Mouse (Mus musculus) MEL (cell line): ENCODE results near the gene Grb2. TPM values are rescaled to one million over a fixed set of nuclear protein-coding genes. Genes with fewer than 3 reads are reported as not detected.
A peak's percentile ranks its signal among the peaks of the same experiment; 100 is the strongest.

Experiments used
- DNase-seq: peaks from one replicate; pipeline ENCODE4 v3.0.0; 2011; ENCODE audit warnings: low read depth, low spot score
- H3K27ac ChIP-seq: 2 replicates; pipeline ENCODE4 v1.5.1; 2012; ENCODE audit warnings: low read depth, mild to moderate bottlenecking, control low read depth, low read length, moderate library complexity; ENCODE audit not compliant: control insufficient read depth
- H3K27me3 ChIP-seq, 2 experiments: fragments of 150-350 bp in 1 of 2; sonication (generic) in 1 of 2; 2 replicates each; pipeline ENCODE4 v1.6.1; 2012; ENCODE audit warnings: low read length in 2 of 2, mild to moderate bottlenecking in 2 of 2, improper control_type of control experiment in 1 of 2, moderate library complexity in 1 of 2; ENCODE audit not compliant: insufficient read depth in 2 of 2, control insufficient read depth in 1 of 2
- H3K36me3 ChIP-seq, 2 experiments: 2 replicates each; pipeline ENCODE4 v1.6.1; 2012 to 2014; ENCODE audit warnings: low read length in 2 of 2, improper control_type of control experiment in 1 of 2, inconsistent platforms in 1 of 2, mild to moderate bottlenecking in 1 of 2; ENCODE audit not compliant: insufficient read depth in 2 of 2, control insufficient read depth in 1 of 2
- H3K4me1 ChIP-seq, 2 experiments: fragments of 150-350 bp in 1 of 2; sonication (generic) in 1 of 2; 2 replicates each; pipeline ENCODE4 v1.6.1; 2012; ENCODE audit warnings: low read length in 2 of 2, improper control_type of control experiment in 1 of 2, mild to moderate bottlenecking in 1 of 2; ENCODE audit not compliant: insufficient read depth in 2 of 2, control insufficient read depth in 1 of 2
- H3K4me3 ChIP-seq, 2 experiments: fragments of 150-350 bp in 1 of 2; sonication (generic) in 1 of 2; 2 replicates each; pipeline ENCODE4 v1.5.1; 2012; ENCODE audit warnings: low read depth in 2 of 2, low read length in 2 of 2, mild to moderate bottlenecking in 2 of 2, moderate library complexity in 2 of 2, control low read depth in 1 of 2, improper control_type of control experiment in 1 of 2; ENCODE audit not compliant: control insufficient read depth in 1 of 2, insufficient read depth in 1 of 2
- H3K79me2 ChIP-seq: 2 replicates; pipeline ENCODE4 v1.6.1; 2012; ENCODE audit warnings: mild to moderate bottlenecking, low read length, moderate library complexity; ENCODE audit not compliant: control insufficient read depth, poor library complexity, insufficient read depth
- H3K9ac ChIP-seq: 2 replicates; pipeline ENCODE4 v1.6.1; 2012; ENCODE audit warnings: low read depth, mild to moderate bottlenecking, control low read depth, low read length, moderate library complexity; ENCODE audit not compliant: control insufficient read depth, poor library complexity, severe bottlenecking
- H3K9me3 ChIP-seq: fragments of 150-350 bp; sonication (generic); replicated peaks from 2 replicates; pipeline ENCODE4 v1.6.1; 2012; ENCODE audit warnings: mild to moderate bottlenecking, low read length, improper control_type of control experiment, moderate library complexity; ENCODE audit not compliant: insufficient read depth
- BHLHE40 ChIP-seq: IDR thresholded peaks from 2 replicates; pipeline ENCODE4 v1.6.1; 2012; ENCODE audit warnings: low read depth, mild to moderate bottlenecking, inconsistent platforms, low read length, improper control_type of control experiment, borderline replicate concordance
- CHD1 ChIP-seq: IDR thresholded peaks from 2 replicates; pipeline ENCODE4 v1.6.1; 2012; ENCODE audit warnings: low read depth, mild to moderate bottlenecking, inconsistent platforms, low read length, improper control_type of control experiment
- CHD2 ChIP-seq: IDR thresholded peaks from 2 replicates; pipeline ENCODE4 v1.6.1; 2011; ENCODE audit warnings: low read length, improper control_type of control experiment
- CTCF ChIP-seq, 3 experiments: IDR thresholded peaks in 2 of 3; conservative IDR thresholded peaks in 1 of 3; 2 replicates each; pipeline ENCODE4 v1.5.1; 2011 to 2012; ENCODE audit warnings: low read length in 3 of 3, low read depth in 2 of 3, mild to moderate bottlenecking in 2 of 3, improper control_type of control experiment in 1 of 3, inconsistent platforms in 1 of 3, mixed read lengths in 1 of 3, moderate library complexity in 1 of 3; ENCODE audit not compliant: control insufficient read depth in 1 of 3, insufficient read depth in 1 of 3, poor library complexity in 1 of 3, severe bottlenecking in 1 of 3
- E2F4 ChIP-seq: IDR thresholded peaks from 2 replicates; pipeline ENCODE4 v1.6.1; 2011; ENCODE audit warnings: low read depth, low read length, improper control_type of control experiment, borderline replicate concordance
- ELF1 ChIP-seq: IDR thresholded peaks from 2 replicates; pipeline ENCODE4 v1.6.1; 2014; ENCODE audit warnings: low read depth, mild to moderate bottlenecking, inconsistent platforms, low read length, improper control_type of control experiment, moderate library complexity
- ETS1 ChIP-seq: IDR thresholded peaks from 2 replicates; pipeline ENCODE4 v1.6.1; 2012; ENCODE audit warnings: low read depth, mild to moderate bottlenecking, inconsistent platforms, low read length, improper control_type of control experiment, moderate library complexity
- GABPA ChIP-seq: IDR thresholded peaks from 2 replicates; pipeline ENCODE4 v1.6.1; 2012; ENCODE audit warnings: low read depth, mild to moderate bottlenecking, inconsistent platforms, low read length, improper control_type of control experiment, moderate library complexity
- GATA1 ChIP-seq: IDR thresholded peaks from 2 replicates; pipeline ENCODE4 v1.6.1; 2011; ENCODE audit warnings: low read depth, low read length, improper control_type of control experiment
- HCFC1 ChIP-seq: IDR thresholded peaks from 2 replicates; pipeline ENCODE4 v1.6.1; 2012; ENCODE audit warnings: low read depth, mild to moderate bottlenecking, inconsistent platforms, low read length, improper control_type of control experiment, moderate library complexity
- JUND ChIP-seq: IDR thresholded peaks from 2 replicates; pipeline ENCODE4 v1.6.1; 2011; ENCODE audit warnings: low read depth, mild to moderate bottlenecking, improper control_type of control experiment, low read length
- KAT2A ChIP-seq: conservative IDR thresholded peaks from 2 replicates; pipeline ENCODE4 v1.6.1; 2012; ENCODE audit warnings: low read depth, low read length, improper control_type of control experiment, inconsistent platforms
- MAFK ChIP-seq: IDR thresholded peaks from 2 replicates; pipeline ENCODE4 v1.6.1; 2011; ENCODE audit warnings: low read depth, mild to moderate bottlenecking, low read length, improper control_type of control experiment, borderline replicate concordance
- MAX ChIP-seq: IDR thresholded peaks from 2 replicates; pipeline ENCODE4 v1.6.1; 2011; ENCODE audit warnings: low read length, improper control_type of control experiment
- MAZ ChIP-seq: IDR thresholded peaks from 2 replicates; pipeline ENCODE4 v1.6.1; 2012; ENCODE audit warnings: low read depth, mild to moderate bottlenecking, inconsistent platforms, low read length, improper control_type of control experiment
- MEF2A ChIP-seq: IDR thresholded peaks from 2 replicates; pipeline ENCODE4 v1.6.1; 2014; ENCODE audit warnings: low read depth, mild to moderate bottlenecking, inconsistent platforms, low read length, improper control_type of control experiment; ENCODE audit not compliant: poor library complexity, insufficient replicate concordance, severe bottlenecking; ENCODE audit errors: extremely low read depth
- MXI1 ChIP-seq: IDR thresholded peaks from 2 replicates; pipeline ENCODE4 v1.6.1; 2011; ENCODE audit warnings: mild to moderate bottlenecking, low read depth, low read length, improper control_type of control experiment
- MYB ChIP-seq: IDR thresholded peaks from 2 replicates; pipeline ENCODE4 v1.6.1; 2011; ENCODE audit warnings: mild to moderate bottlenecking, low read depth, low read length, improper control_type of control experiment
- MYC ChIP-seq: IDR thresholded peaks from 2 replicates; pipeline ENCODE4 v1.6.1; 2011; ENCODE audit warnings: low read depth, mild to moderate bottlenecking, low read length, improper control_type of control experiment, moderate library complexity
- NELFE ChIP-seq: IDR thresholded peaks from 2 replicates; pipeline ENCODE4 v1.6.1; 2011; ENCODE audit warnings: low read depth, low read length, improper control_type of control experiment
- NRF1 ChIP-seq: IDR thresholded peaks from 2 replicates; pipeline ENCODE4 v1.6.1; 2014; ENCODE audit warnings: low read depth, mild to moderate bottlenecking, inconsistent platforms, low read length, improper control_type of control experiment, moderate library complexity; ENCODE audit not compliant: poor library complexity, insufficient read depth, severe bottlenecking
- POLR2A ChIP-seq, 2 experiments: IDR thresholded peaks; 2 replicates each; pipeline ENCODE4 v1.6.1; 2011 to 2012; ENCODE audit warnings: low read length in 2 of 2, mild to moderate bottlenecking in 2 of 2, control low read depth in 1 of 2, improper control_type of control experiment in 1 of 2, low read depth in 1 of 2, moderate library complexity in 1 of 2; ENCODE audit not compliant: control insufficient read depth in 1 of 2, insufficient read depth in 1 of 2, poor library complexity in 1 of 2
- POLR2AphosphoS2 ChIP-seq: IDR thresholded peaks from 2 replicates; pipeline ENCODE4 v1.6.1; 2011; ENCODE audit warnings: low read length, improper control_type of control experiment
- POLR2AphosphoS5 ChIP-seq: IDR thresholded peaks from 2 replicates; pipeline ENCODE4 v1.6.1; 2012; ENCODE audit warnings: low read depth, borderline replicate concordance, mild to moderate bottlenecking, inconsistent platforms, low read length, moderate library complexity, mixed read lengths
- RAD21 ChIP-seq: IDR thresholded peaks from 2 replicates; pipeline ENCODE4 v1.6.1; 2011; ENCODE audit warnings: mild to moderate bottlenecking, low read depth, low read length, improper control_type of control experiment
- RCOR1 ChIP-seq: IDR thresholded peaks from 2 replicates; pipeline ENCODE4 v1.6.1; 2012; ENCODE audit warnings: low read depth, mild to moderate bottlenecking, inconsistent platforms, low read length, improper control_type of control experiment
- SMC3 ChIP-seq: IDR thresholded peaks from 2 replicates; pipeline ENCODE4 v1.6.1; 2011; ENCODE audit warnings: low read depth, low read length, improper control_type of control experiment
- TAL1 ChIP-seq: IDR thresholded peaks from 2 replicates; pipeline ENCODE4 v1.6.1; 2012; ENCODE audit warnings: mild to moderate bottlenecking, inconsistent platforms, low read length, moderate library complexity, mixed read lengths
- TBP ChIP-seq: IDR thresholded peaks from 2 replicates; pipeline ENCODE4 v1.8.0; 2011; ENCODE audit warnings: low read depth, low read length, improper control_type of control experiment
- UBTF ChIP-seq: IDR thresholded peaks from 2 replicates; pipeline ENCODE4 v1.6.1; 2012; ENCODE audit warnings: low read depth, mild to moderate bottlenecking, inconsistent platforms, low read length, improper control_type of control experiment, moderate library complexity, borderline replicate concordance; ENCODE audit not compliant: insufficient read depth
- USF1 ChIP-seq: IDR thresholded peaks from 2 replicates; pipeline ENCODE4 v1.6.1; 2014; ENCODE audit warnings: low read depth, mild to moderate bottlenecking, inconsistent platforms, low read length, improper control_type of control experiment, moderate library complexity
- USF2 ChIP-seq, 2 experiments: IDR thresholded peaks; 2 replicates each; pipeline ENCODE4 v1.6.1; 2011 to 2012; ENCODE audit warnings: improper control_type of control experiment in 2 of 2, low read length in 2 of 2, borderline replicate concordance in 1 of 2, inconsistent platforms in 1 of 2, low read depth in 1 of 2, mild to moderate bottlenecking in 1 of 2; ENCODE audit not compliant: insufficient read depth in 1 of 2
- ZC3H11A ChIP-seq: IDR thresholded peaks from 2 replicates; pipeline ENCODE4 v1.6.1; 2012; ENCODE audit warnings: low read depth, mild to moderate bottlenecking, inconsistent platforms, low read length, improper control_type of control experiment
- ZKSCAN1 ChIP-seq: IDR thresholded peaks from 2 replicates; pipeline ENCODE4 v1.6.1; 2012; ENCODE audit warnings: low read depth, mild to moderate bottlenecking, inconsistent platforms, low read length, improper control_type of control experiment, moderate library complexity
- ZMIZ1 ChIP-seq: IDR thresholded peaks from 2 replicates; pipeline ENCODE4 v1.6.1; 2012; ENCODE audit warnings: low read depth, mild to moderate bottlenecking, inconsistent platforms, low read length, improper control_type of control experiment, moderate library complexity
- ZNF384 ChIP-seq: IDR thresholded peaks from 2 replicates; pipeline ENCODE4 v1.6.1; 2012; ENCODE audit warnings: low read depth, mild to moderate bottlenecking, inconsistent platforms, low read length, improper control_type of control experiment
- polyA plus RNA-seq, 2 experiments: library from polyadenylated mRNA; stranded (reverse) in 1 of 2; unstranded in 1 of 2; fragments of >175 nt in 1 of 2; fragments of >200 nt in 1 of 2; gene quantifications; 2 replicates each; pipeline versions ENCODE4 v1.2.1 to v1.2.4; 2012; ENCODE audit warnings: low replicate concordance in 2 of 2, low read depth in 1 of 2; ENCODE audit not compliant: insufficient read length in 2 of 2, insufficient read depth in 1 of 2, missing spikeins in 1 of 2
- total RNA-seq: library from RNA; depleted of rRNA; stranded (reverse); fragments of 300-350 nt; gene quantifications from 2 replicates; pipeline ENCODE4 v1.2.3, GENCODE M21; 2012

Gene Grb2
- total and polyA plus RNA-seq, 3 experiments: 75.3 to 261 TPM; not detected in 1

GRCm38 (mm10) chr11:115712674-115713298 lies 4.4 kb upstream of the Grb2 start:
- H3K27me3 ChIP-seq: no peaks in the 10 kb centered on the region
- H3K9me3 ChIP-seq: no peaks in the 10 kb centered on the region
- peaks cover 17 to 50% of the 10 kb centered on the region in 2 experiments for H3K4me1 ChIP-seq
- peak overlapping the region; percentile 72 for H3K9ac ChIP-seq
- peak overlapping the region; percentile 100 for H3K27ac ChIP-seq
- DNase-seq: peak; percentile 99
- H3K36me3 ChIP-seq: peaks cover 0 to 51% of the 10 kb centered on the region in 2 experiments; a peak in 2 of 4 replicates
- H3K79me2 ChIP-seq: peaks cover 31% of the 10 kb centered on the region
- peak overlapping the region; percentile 11 to 23; a peak in 3 of 4 replicates for H3K4me3 ChIP-seq
- no peak for TF ChIP-seq GABPA
- no peak for TF ChIP-seq USF2 (IDR thresholded peaks at IDR 0.05; ENCODE audit: borderline replicate concordance in 1 of 2, insufficient read depth in 1 of 2, low read depth in 1 of 2, low read length in 2 of 2)
- TF ChIP-seq JUND: peak; percentile 95
- TF ChIP-seq NELFE: peak; percentile 86
- TF ChIP-seq MAX: peak; percentile 89
- peak; percentile 57; the same call in 1 of the 2 replicates for TF ChIP-seq USF1
- TF ChIP-seq CTCF (IDR thresholded peaks at IDR 0.05 in 2 of 3, conservative IDR thresholded peaks at IDR 0.05 in 1 of 3; ENCODE audit: control insufficient read depth in 1 of 3, insufficient read depth in 1 of 3, low read depth in 2 of 3, low read length in 3 of 3, poor library complexity in 1 of 3, severe bottlenecking in 1 of 3): no peak
- TF ChIP-seq SMC3: no peak
- TF ChIP-seq CHD1: no peak; the same call in none of the 2 replicates
- TF ChIP-seq GATA1: peak; percentile 100
- no peak for TF ChIP-seq ZC3H11A
- TF ChIP-seq RAD21: no peak
- TF ChIP-seq ELF1: peak; percentile 30; the same call in 1 of the 2 replicates
- TF ChIP-seq POLR2AphosphoS5: no peak
- TF ChIP-seq RCOR1: peak; percentile 93
- TF ChIP-seq MYB: peak; percentile 99
- no peak for TF ChIP-seq UBTF
- TF ChIP-seq NRF1: no peak
- TF ChIP-seq MAFK: peak; percentile 89
- peak; percentile 100 for TF ChIP-seq ETS1
- peak; percentile 58 for TF ChIP-seq KAT2A
- TF ChIP-seq POLR2AphosphoS2: peak; percentile 95
- TF ChIP-seq POLR2A (IDR thresholded peaks at IDR 0.05; ENCODE audit: control insufficient read depth in 1 of 2, insufficient read depth in 1 of 2, low read depth in 1 of 2, low read length in 2 of 2, poor library complexity in 1 of 2): peak; percentile 37 to 94; a peak in 2 of 4 replicates
- peak; percentile 62 for TF ChIP-seq TAL1
- peak; percentile 94 for TF ChIP-seq MEF2A
- peak; percentile 69 for TF ChIP-seq HCFC1
- peak; percentile 97 for TF ChIP-seq TBP
- TF ChIP-seq MYC: peak; percentile 90
- TF ChIP-seq MXI1: peak; percentile 88
- TF ChIP-seq CHD2: peak; percentile 61
- peak; percentile 95 for TF ChIP-seq MAZ
- peak; percentile 99 for TF ChIP-seq ZMIZ1
- peak; percentile 69 for TF ChIP-seq E2F4
- no peak for TF ChIP-seq ZNF384
- no peak for TF ChIP-seq ZKSCAN1
- TF ChIP-seq BHLHE40: peak; percentile 76; the same call in 1 of the 2 replicates
